Mouse (Mus musculus) heart, adult 2 months (tissue): ENCODE measurements around the gene Pex6.

Source experiments
- CTCF ChIP-seq: fragments of 200-600 bp; IDR thresholded peaks from 2 replicates; pipeline ENCODE4 v1.8.1; 2022; ENCODE audit warnings: antibody characterized with exemption, mild to moderate bottlenecking, moderate library complexity
- EP300 ChIP-seq: fragments of 200-500 bp; IDR thresholded peaks from 2 replicates; pipeline ENCODE4 v1.6.1; 2011; ENCODE audit warnings: low read depth, low read length, control low read depth; ENCODE audit not compliant: insufficient read depth
- POLR2A ChIP-seq: fragments of 200-500 bp; IDR thresholded peaks from 2 replicates; pipeline ENCODE4 v1.6.1; 2011; ENCODE audit warnings: mild to moderate bottlenecking, low read depth, low read length, control low read depth; ENCODE audit not compliant: insufficient read depth

DNA sequence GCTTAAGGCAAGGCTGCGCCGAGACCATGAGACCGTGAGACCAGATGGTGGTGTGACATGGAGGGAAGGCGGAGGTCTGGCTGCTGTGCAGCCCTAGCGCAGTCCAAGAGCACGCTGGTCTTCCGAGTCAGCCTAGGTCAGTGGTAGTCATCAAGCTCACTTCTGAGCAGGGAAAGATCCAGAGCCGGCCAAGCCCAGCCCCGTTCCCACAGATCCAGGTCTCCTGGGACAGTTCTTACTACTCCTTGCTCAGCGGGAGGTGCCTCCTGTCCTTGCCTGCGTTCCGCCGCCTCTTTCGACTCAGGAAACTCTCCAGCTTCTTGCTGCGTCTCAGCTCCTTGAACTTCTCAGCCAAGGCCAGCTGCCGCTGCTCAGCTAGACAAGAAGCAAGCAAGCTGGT lies 43.6 kb upstream of the Pex6 start:
- TF ChIP-seq CTCF (no peak), POLR2A (no peak), EP300 (no peak)
